ENCODE assay signal across 8 mouse cellular contexts in the genomic region with DNA sequence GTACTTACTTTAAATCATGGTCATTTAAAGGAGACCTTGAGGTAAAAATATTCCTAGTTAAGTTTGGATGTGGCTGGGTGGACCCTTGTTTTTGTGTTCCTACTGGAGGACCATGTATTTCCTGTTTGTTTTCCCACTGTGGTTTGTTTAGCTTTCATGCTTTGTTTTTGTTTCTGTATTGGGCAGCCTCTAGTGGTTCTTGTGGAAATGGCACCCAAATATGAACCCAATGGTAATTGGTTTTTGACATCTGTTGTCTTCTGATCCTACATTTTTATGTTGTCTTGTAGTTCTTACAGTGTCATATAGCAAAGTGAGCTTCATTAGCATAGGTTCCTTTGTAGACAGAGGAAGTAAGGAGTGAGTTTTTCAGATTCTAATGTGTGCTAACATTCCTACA.
A peak's percentile ranks its signal among the peaks of the same experiment; 100 is the strongest.
DNase-seq lines count a peak whose midpoint lies in the region; ATAC-seq and TF ChIP-seq lines count a peak whose summit lies in the region.

No protein-coding gene starts in this region.

- H3K4me2 ChIP-seq in kidney, embryonic 14.5 days (replicated peaks; ENCODE audit: low read depth, low read length) = no peak overlapping the region

- no peak overlapping the region for H3K4me3 ChIP-seq in kidney, adult 2 months (ENCODE audit: insufficient read depth, low read depth, low read length)
- H3K4me3 ChIP-seq in kidney, embryonic 14.5 days (ENCODE audit: low read length) = no peak overlapping the region

- H3K9ac ChIP-seq in kidney, embryonic 14.5 days (ENCODE audit: low read depth, low read length) = no peak overlapping the region

- H3K27ac ChIP-seq in kidney, adult 2 months (ENCODE audit: insufficient read depth, low read depth, low read length) = no peak overlapping the region
- no peak overlapping the region for H3K27ac ChIP-seq in kidney, embryonic 14.5 days (ENCODE audit: low read depth, low read length)

- DNase-seq in kidney, adult 2 months = peak; percentile 50
- DNase-seq in CD4-positive helper T cell, adult 2 months (ENCODE audit: low read depth, low spot score) = peak; percentile 31
- peak; percentile 20 for DNase-seq in MN1 (ENCODE audit: low spot score)
- DNase-seq in induced T-regulatory cell, adult 2 months (ENCODE audit: low read depth) = peak; percentile 55
- no peak for DNase-seq in natural killer cell, adult 2 months (ENCODE audit: low spot score in 2 of 2)
- no peak for DNase-seq in adrenal gland, adult 18-20 months (ENCODE audit: low spot score in 2 of 2)
- no peak for DNase-seq in gastrocnemius, adult 8-10 months (ENCODE audit: low spot score in 2 of 2)

- no peak for ATAC-seq in kidney, embryonic 14.5 days (ENCODE audit: low FRiP score, low TSS enrichment)

- no peaks in the 10 kb centered on the region for H3K4me1 ChIP-seq in kidney, adult 2 months (ENCODE audit: control insufficient read depth, insufficient read depth, low read length)
- H3K4me1 ChIP-seq in kidney, embryonic 14.5 days (ENCODE audit: control insufficient read depth, insufficient read depth, low read length) = no peaks in the 10 kb centered on the region

- no peaks in the 10 kb centered on the region for H3K27me3 ChIP-seq in kidney, adult 2 months (replicated peaks; ENCODE audit: control insufficient read depth, insufficient read depth, low read length)
- no peaks in the 10 kb centered on the region for H3K27me3 ChIP-seq in kidney, embryonic 14.5 days (ENCODE audit: control insufficient read depth, insufficient read depth, low read length)

- TF ChIP-seq CTCF in kidney, adult 2 months (conservative IDR thresholded peaks at IDR 0.05; ENCODE audit: insufficient read depth, insufficient read length, low read depth, low read length) = no peak

- no peaks in the 10 kb centered on the region for H3K36me3 ChIP-seq in kidney, adult 2 months (ENCODE audit: control insufficient read depth, insufficient read depth, low read length)
- no peaks in the 10 kb centered on the region for H3K36me3 ChIP-seq in kidney, embryonic 14.5 days (ENCODE audit: control insufficient read depth, insufficient read depth, low read length)

- no peak for TF ChIP-seq POLR2A in kidney, adult 2 months (IDR thresholded peaks at IDR 0.05; ENCODE audit: low read depth, low read length)

- H3K9me3 ChIP-seq in kidney, embryonic 14.5 days (ENCODE audit: control insufficient read depth, low read length) = no peaks in the 10 kb centered on the region

Comparison
In these comparisons a context has a peak if more than half of its experiments do, and no peak if none do; other contexts are left out.
1. DNase-seq: peak in kidney, adult 2 months (single experiment), CD4-positive helper T cell, adult 2 months (single experiment), MN1 (single experiment) and induced T-regulatory cell, adult 2 months (single experiment); none in natural killer cell, adult 2 months (0 of 2), adrenal gland, adult 18-20 months (0 of 2) and gastrocnemius, adult 8-10 months (0 of 2).